Mouse (Mus musculus) embryonic facial prominence, embryonic 10.5 days (tissue): ENCODE data around the gene Lsp1. TPM values are rescaled to one million over a fixed set of nuclear protein-coding genes. Genes with fewer than 3 reads are reported as not detected.

ENCODE experiments used
- DNase-seq: peaks from one replicate; pipeline ENCODE4 v3.0.0-alpha.2; 2017; ENCODE audit warnings: low spot score
- H3K27ac ChIP-seq: fragments of 300-500 bp; sonication (generic); replicated peaks from 2 replicates; pipeline ENCODE4 v1.5.1; 2016; ENCODE audit warnings: mild to moderate bottlenecking
- H3K27me3 ChIP-seq: fragments of 300-500 bp; sonication (generic); replicated peaks from 2 replicates; pipeline ENCODE4 v1.6.1; 2016; ENCODE audit warnings: low read depth, mild to moderate bottlenecking; ENCODE audit not compliant: poor library complexity, severe bottlenecking
- H3K36me3 ChIP-seq: fragments of 300-500 bp; sonication (generic); replicated peaks from 2 replicates; pipeline ENCODE4 v1.6.1; 2016; ENCODE audit warnings: mild to moderate bottlenecking, moderate library complexity
- H3K4me1 ChIP-seq: fragments of 300-500 bp; sonication (generic); 2 replicates; pipeline ENCODE4 v1.6.1; 2016
- H3K4me3 ChIP-seq: fragments of 300-500 bp; sonication (generic); 2 replicates; pipeline ENCODE4 v1.5.1; 2016; ENCODE audit warnings: mild to moderate bottlenecking, moderate library complexity
- H3K9me3 ChIP-seq: fragments of 300-500 bp; sonication (generic); 2 replicates; pipeline ENCODE4 v1.6.1; 2016; ENCODE audit warnings: mild to moderate bottlenecking
- WGBS: fragments of 180-500 bp; shearing (Covaris S2); methylation state at CpG from one replicate; pipeline ENCODE4 v1.1.7; 2016; 5-methylcytosine and 5-hydroxymethylcytosine counted together
- polyA plus RNA-seq: library from polyadenylated mRNA; unstranded; fragments of >200 nt; fragmentation: Nextera tagmentation; extraction: Ambion mirVana; gene quantifications from 2 replicates; pipeline ENCODE4 v1.2.1, GENCODE M21; 2016

Lsp1 gene
- polyA plus RNA-seq, 1 experiment from 2014 or later: 20.9 TPM

GRCm38 (mm10) chr7:142434137-142434865 lies 26.3 kb upstream of the Lsp1 start, which contains the start of gene Syt8:
Gene Syt8, plus strand, starts transcription at chr7:142434850.
- H3K4me1 ChIP-seq: peaks cover 25% of the 10 kb centered on the region
- H3K27me3 ChIP-seq: no peaks in the 10 kb centered on the region; the same call in 1 of the 2 replicates
- WGBS: 82% methylated on average over 10 of the region's 10 CpGs
- no peaks in the 10 kb centered on the region for H3K9me3 ChIP-seq
- no peak within 1 kb of the TSS for H3K4me3 ChIP-seq
- no peaks in the 10 kb centered on the region for H3K36me3 ChIP-seq
- DNase-seq: no peak
- peak within 1 kb of the TSS; percentile 82 for H3K27ac ChIP-seq

GRCm38 (mm10) chr7:142435524-142435923 lies 25.1 kb upstream of the Lsp1 start:
- 26% methylated on average over 4 of the region's 4 CpGs for WGBS

DNA sequence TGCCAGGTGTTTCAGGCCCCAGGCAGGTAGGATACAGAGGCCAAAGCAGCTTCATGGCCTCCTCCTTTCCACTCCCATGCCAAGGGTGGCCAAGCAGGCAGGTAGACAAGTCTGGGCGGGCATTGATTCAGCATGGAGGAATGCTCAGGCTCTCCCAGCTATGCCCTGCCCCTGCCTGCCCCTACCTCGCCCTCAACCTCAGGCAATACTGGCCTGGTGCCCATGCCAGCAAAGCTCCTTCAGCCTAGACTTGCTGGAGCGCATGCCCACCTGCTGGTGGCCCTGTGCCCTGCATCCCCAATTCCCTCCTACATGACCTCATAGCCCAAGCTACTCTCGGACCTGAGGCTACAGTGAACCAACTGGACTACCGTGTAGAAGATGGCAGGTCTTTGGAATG lies 23.3 kb upstream of the Lsp1 start:
- Histone ChIP-seq H3K27me3 (no peaks in the 10 kb centered on the region), H3K4me1 (peaks cover 45% of the 10 kb centered on the region), H3K9me3 (no peaks in the 10 kb centered on the region), H3K36me3 (no peaks in the 10 kb centered on the region), H3K27ac (peak overlapping the region; percentile 31; the same call in 1 of the 2 replicates), H3K4me3 (no peak overlapping the region)
- 80% methylated on average over 5 of the region's 5 CpGs for WGBS
- no peak for DNase-seq

More at GRCm38 (mm10) chr7:142435524-142435923, 25.1 kb upstream of the Lsp1 start:
- Histone ChIP-seq H3K36me3 (no peaks in the 10 kb centered on the region), H3K4me1 (peaks cover 27% of the 10 kb centered on the region), H3K4me3 (no peak overlapping the region), H3K27me3 (no peaks in the 10 kb centered on the region), H3K9me3 (no peaks in the 10 kb centered on the region), H3K27ac (peak overlapping the region; percentile 66)
- DNase-seq: peak; percentile 72

DNA sequence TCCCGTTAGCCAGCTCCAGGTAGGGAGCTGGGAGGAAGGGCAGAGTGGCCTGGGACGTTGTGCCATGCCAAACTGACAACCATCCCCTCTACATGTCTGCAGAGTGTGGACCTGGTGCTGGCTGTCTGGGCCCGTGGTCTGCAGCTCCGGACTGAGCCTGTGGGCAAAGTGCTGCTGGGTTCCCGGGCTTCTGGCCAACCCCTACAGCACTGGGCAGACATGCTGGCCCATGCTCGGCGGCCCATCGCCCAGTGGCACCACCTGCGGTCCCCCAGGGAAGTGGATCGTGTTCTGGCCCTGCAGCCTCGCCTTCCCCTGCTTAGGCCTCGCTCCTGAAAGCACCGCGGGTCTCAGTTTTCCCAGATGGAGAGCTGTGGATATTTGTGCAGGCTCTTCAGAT lies 20.6 kb upstream of the Lsp1 start:
- no peaks in the 10 kb centered on the region for H3K9me3 ChIP-seq
- WGBS: 85% methylated on average over 14 of the region's 14 CpGs
- DNase-seq: no peak
- H3K4me3 ChIP-seq: no peak overlapping the region
- H3K4me1 ChIP-seq: peaks cover 39% of the 10 kb centered on the region
- peak overlapping the region; percentile 80 for H3K27ac ChIP-seq
- no peaks in the 10 kb centered on the region for H3K36me3 ChIP-seq
- H3K27me3 ChIP-seq: no peaks in the 10 kb centered on the region

DNA sequence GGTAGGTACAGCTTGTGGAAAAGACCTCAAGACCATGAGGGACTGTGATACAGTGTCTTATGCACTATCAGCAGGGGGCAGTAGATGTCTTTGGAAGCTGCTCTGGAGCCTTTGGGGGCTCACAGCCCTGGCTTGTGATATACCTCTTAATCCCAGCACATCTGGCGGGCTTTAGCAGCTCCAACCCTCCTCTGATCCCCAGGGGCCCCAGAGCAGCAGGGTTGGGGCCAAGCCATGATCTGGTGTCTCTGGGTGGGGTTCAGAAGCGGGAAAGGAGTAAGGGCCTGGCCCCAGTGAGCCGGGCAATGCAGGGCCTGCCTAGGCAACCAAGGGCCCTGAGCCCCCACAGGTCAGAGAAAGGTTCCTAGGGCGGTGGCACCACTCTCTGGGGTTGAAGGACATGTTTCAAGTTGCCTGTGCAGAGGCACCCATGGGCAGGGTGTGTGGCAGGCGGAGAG lies 19.9 kb upstream of the Lsp1 start:
- Histone ChIP-seq H3K9me3 (no peaks in the 10 kb centered on the region), H3K4me3 (no peak overlapping the region), H3K4me1 (peaks cover 34% of the 10 kb centered on the region), H3K27ac (peak overlapping the region; percentile 80), H3K36me3 (no peaks in the 10 kb centered on the region), H3K27me3 (no peaks in the 10 kb centered on the region)
- 52% methylated on average over 5 of the region's 5 CpGs for WGBS
- peak; percentile 77 for DNase-seq

DNA sequence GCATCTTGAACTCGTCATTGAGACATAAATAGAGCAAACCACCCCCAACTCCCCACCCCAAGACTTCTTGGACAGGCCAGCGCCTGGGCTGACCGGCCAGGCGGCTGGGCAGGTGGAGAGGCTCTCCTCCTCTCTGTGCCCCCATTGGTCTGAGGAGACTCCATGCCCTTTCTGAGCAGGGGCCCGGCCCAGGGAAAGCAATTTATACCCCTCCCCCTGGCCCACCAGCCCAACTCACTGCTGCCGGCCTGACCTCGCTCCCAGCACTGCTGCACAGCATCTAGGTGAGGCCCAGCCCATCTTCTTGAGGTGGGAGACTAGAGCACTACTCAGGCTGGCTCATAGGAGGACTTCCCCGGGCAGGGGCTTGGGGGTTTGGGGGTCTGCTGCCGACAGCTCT lies 19.0 kb upstream of the Lsp1 start, which contains the start of gene Tnni2:
Tnni2 (plus strand) TSS at position 224 of the 400 bp plus-strand sequence.
- H3K4me1 ChIP-seq: peaks cover 34% of the 10 kb centered on the region
- DNase-seq: no peak
- H3K4me3 ChIP-seq: no peak within 1 kb of the TSS
- peak within 1 kb of the TSS; percentile 80 for H3K27ac ChIP-seq
- no peaks in the 10 kb centered on the region for H3K27me3 ChIP-seq
- WGBS: 79% methylated on average over 9 of the region's 9 CpGs
- no peaks in the 10 kb centered on the region for H3K9me3 ChIP-seq
- no peaks in the 10 kb centered on the region for H3K36me3 ChIP-seq

- no peaks in the 10 kb centered on the region for H3K36me3 ChIP-seq
- H3K4me1 ChIP-seq: peaks cover 34% of the 10 kb centered on the region
- no peak for DNase-seq
- WGBS: 79% methylated on average over 9 of the region's 9 CpGs
- H3K9me3 ChIP-seq: no peaks in the 10 kb centered on the region
- H3K27me3 ChIP-seq: no peaks in the 10 kb centered on the region
- no peak overlapping the region for H3K4me3 ChIP-seq
- H3K27ac ChIP-seq: peak overlapping the region; percentile 80
These were observed 18.3 kb upstream of the Lsp1 start for GRCm38 (mm10) chr7:142442081-142442907.

GRCm38 (mm10) chr7:142442908-142443420 lies 17.6 kb upstream of the Lsp1 start:
- no peak overlapping the region for H3K4me3 ChIP-seq
- H3K27ac ChIP-seq: peak overlapping the region; percentile 80
- WGBS: 89% methylated on average over 7 of the region's 7 CpGs
- no peaks in the 10 kb centered on the region for H3K9me3 ChIP-seq
- no peak for DNase-seq
- H3K4me1 ChIP-seq: peaks cover 34% of the 10 kb centered on the region
- no peaks in the 10 kb centered on the region for H3K36me3 ChIP-seq
- no peaks in the 10 kb centered on the region for H3K27me3 ChIP-seq

GRCm38 (mm10) chr7:142443474-142443873 lies 17.1 kb upstream of the Lsp1 start:
- 88% methylated on average over 5 of the region's 5 CpGs for whole genome bisulfite sequencing
- no peak for DNase-seq
- peak overlapping the region; percentile 55; the same call in 1 of the 2 replicates for H3K27ac ChIP-seq

GRCm38 (mm10) chr7:142444171-142444570 lies 16.4 kb upstream of the Lsp1 start:
- no peaks in the 10 kb centered on the region for H3K9me3 ChIP-seq
- no peak overlapping the region for H3K4me3 ChIP-seq
- no peak for DNase-seq
- H3K4me1 ChIP-seq: peaks cover 34% of the 10 kb centered on the region
- H3K27ac ChIP-seq: peak overlapping the region; percentile 55
- WGBS: 87% methylated on average over 6 of the region's 6 CpGs
- no peaks in the 10 kb centered on the region for H3K27me3 ChIP-seq
- no peaks in the 10 kb centered on the region for H3K36me3 ChIP-seq

More at GRCm38 (mm10) chr7:142443474-142443873, 17.1 kb upstream of the Lsp1 start:
- Histone ChIP-seq H3K4me1 (peaks cover 34% of the 10 kb centered on the region), H3K36me3 (no peaks in the 10 kb centered on the region), H3K27me3 (no peaks in the 10 kb centered on the region), H3K4me3 (no peak overlapping the region), H3K9me3 (no peaks in the 10 kb centered on the region)

GRCm38 (mm10) chr7:142445324-142445723 lies 15.3 kb upstream of the Lsp1 start:
- peak overlapping the region; percentile 55; the same call in 1 of the 2 replicates for H3K27ac ChIP-seq
- no peak for DNase-seq
- peaks cover 27% of the 10 kb centered on the region for H3K4me1 ChIP-seq
- H3K36me3 ChIP-seq: no peaks in the 10 kb centered on the region
- no peaks in the 10 kb centered on the region for H3K9me3 ChIP-seq
- H3K4me3 ChIP-seq: no peak overlapping the region
- 85% methylated on average over 6 of the region's 6 CpGs for WGBS
- no peaks in the 10 kb centered on the region for H3K27me3 ChIP-seq

GRCm38 (mm10) chr7:142446264-142446663 lies 14.3 kb upstream of the Lsp1 start:
- Histone ChIP-seq H3K4me1 (peaks cover 18% of the 10 kb centered on the region), H3K27me3 (no peaks in the 10 kb centered on the region), H3K27ac (no peak overlapping the region), H3K9me3 (no peaks in the 10 kb centered on the region), H3K4me3 (no peak overlapping the region), H3K36me3 (no peaks in the 10 kb centered on the region)
- DNase-seq: no peak
- 91% methylated on average over 4 of the region's 4 CpGs for whole genome bisulfite sequencing
